Mouse (Mus musculus) ES-Bruce4 (cell line): ENCODE measurements around the gene Mc1r. TPM values are rescaled to one million over a fixed set of nuclear protein-coding genes. Genes with fewer than 3 reads are reported as not detected.

Experiments used
- H3K27ac ChIP-seq: 2 replicates; pipeline ENCODE4 v1.5.1; 2012; ENCODE audit warnings: low read length, inconsistent platforms; ENCODE audit not compliant: insufficient read depth
- H3K27me3 ChIP-seq: 2 replicates; pipeline ENCODE4 v1.6.1; 2012; ENCODE audit warnings: mild to moderate bottlenecking, low read length, inconsistent platforms; ENCODE audit not compliant: control insufficient read depth, poor library complexity, insufficient read depth, severe bottlenecking
- H3K36me3 ChIP-seq: 2 replicates; pipeline ENCODE4 v1.6.1; 2012; ENCODE audit warnings: inconsistent platforms, mild to moderate bottlenecking, low read length, moderate library complexity; ENCODE audit not compliant: control insufficient read depth, poor library complexity, insufficient read depth, severe bottlenecking
- H3K4me1 ChIP-seq: one replicate; pipeline ENCODE4 v1.8.1; 2011; ENCODE audit warnings: low read length; ENCODE audit not compliant: control insufficient read depth, insufficient read depth
- H3K4me3 ChIP-seq: 2 replicates; pipeline ENCODE4 v1.5.1; 2011; ENCODE audit warnings: low read depth, mild to moderate bottlenecking, low read length
- H3K9ac ChIP-seq: 2 replicates; pipeline ENCODE4 v1.6.1; 2012; ENCODE audit warnings: low read depth, mild to moderate bottlenecking, inconsistent platforms; ENCODE audit not compliant: poor library complexity, severe bottlenecking
- H3K9me3 ChIP-seq: replicated peaks from 2 replicates; pipeline ENCODE4 v1.6.1; 2012; ENCODE audit warnings: mild to moderate bottlenecking, low read length, inconsistent platforms; ENCODE audit not compliant: control insufficient read depth, poor library complexity, insufficient read depth, severe bottlenecking
- CTCF ChIP-seq: IDR thresholded peaks from one replicate; pipeline ENCODE4 v1.8.1; 2011; ENCODE audit warnings: low read depth, low read length
- EP300 ChIP-seq: IDR thresholded peaks from 2 replicates; pipeline ENCODE4 v1.6.1; 2011; ENCODE audit warnings: low read depth, low read length; ENCODE audit not compliant: insufficient read depth
- POLR2A ChIP-seq: IDR thresholded peaks from one replicate; pipeline ENCODE4 v1.8.1; 2011; ENCODE audit warnings: low read length; ENCODE audit not compliant: insufficient read depth
- polyA plus RNA-seq: library from polyadenylated mRNA; stranded (reverse); fragments of >200 nt; gene quantifications from 2 replicates; pipeline ENCODE4 v1.2.4, GENCODE M21; 2011; ENCODE audit warnings: low read depth; ENCODE audit not compliant: missing spikeins, insufficient read depth, insufficient read length

Gene Mc1r
- polyA plus RNA-seq, 1 experiment, result not detected

GRCm38 (mm10) chr8:123441788-123442187 is 34.9 kb downstream of the Mc1r start:
- Histone ChIP-seq H3K9me3 (peaks cover 4% of the 10 kb centered on the region; the same call in 1 of the 2 replicates), H3K9ac (no peak overlapping the region), H3K36me3 (no peaks in the 10 kb centered on the region), H3K4me1 (no peaks in the 10 kb centered on the region), H3K27ac (no peak overlapping the region), H3K27me3 (no peaks in the 10 kb centered on the region), H3K4me3 (no peak overlapping the region)
- TF ChIP-seq CTCF (no peak), POLR2A (no peak), EP300 (no peak)

GRCm38 (mm10) chr8:123442351-123442750 is 35.4 kb downstream of the Mc1r start:
- Histone ChIP-seq H3K4me3 (no peak overlapping the region), H3K9me3 (peaks cover 4% of the 10 kb centered on the region; the same call in 1 of the 2 replicates), H3K27ac (no peak overlapping the region), H3K27me3 (no peaks in the 10 kb centered on the region), H3K36me3 (no peaks in the 10 kb centered on the region), H3K4me1 (no peaks in the 10 kb centered on the region), H3K9ac (no peak overlapping the region)
- no peak for TF ChIP-seq EP300
- TF ChIP-seq CTCF, result no peak
- TF ChIP-seq POLR2A, result no peak

- peak overlapping the region; percentile 78 for H3K4me3 ChIP-seq
- 0 out of 2 replicates have a peak, but pooled peaks cover 4% of the 10 kb centered on the region for H3K9me3 ChIP-seq
- peak; percentile 62 for TF ChIP-seq CTCF
- TF ChIP-seq POLR2A, result no peak
- no peak for TF ChIP-seq EP300
- H3K27me3 ChIP-seq, result no peaks in the 10 kb centered on the region
- peaks cover 4% of the 10 kb centered on the region for H3K4me1 ChIP-seq
- H3K27ac ChIP-seq, result no peak overlapping the region; the same call in 1 of the 2 replicates
- H3K36me3 ChIP-seq, result no peaks in the 10 kb centered on the region
- peak overlapping the region; percentile 67 for H3K9ac ChIP-seq
Measured at GRCm38 (mm10) chr8:123442871-123443575, 36.1 kb downstream of the Mc1r start.

GRCm38 (mm10) chr8:123443576-123443921 is 36.6 kb downstream of the Mc1r start:
- Histone ChIP-seq H3K36me3 (no peaks in the 10 kb centered on the region), H3K27me3 (no peaks in the 10 kb centered on the region), H3K27ac (no peak overlapping the region; the same call in 1 of the 2 replicates), H3K9ac (peak overlapping the region; percentile 67), H3K4me1 (peaks cover 4% of the 10 kb centered on the region), H3K4me3 (peak overlapping the region; percentile 78), H3K9me3 (0 out of 2 replicates have a peak, but pooled peaks cover 4% of the 10 kb centered on the region)
- TF ChIP-seq EP300, result no peak
- TF ChIP-seq CTCF, result no peak
- no peak for TF ChIP-seq POLR2A

- no peak for TF ChIP-seq EP300
- no peak for TF ChIP-seq CTCF
- no peak for TF ChIP-seq POLR2A
- H3K27ac ChIP-seq, result no peak overlapping the region
Measured at GRCm38 (mm10) chr8:123444131-123444530, 37.2 kb downstream of the Mc1r start.

GRCm38 (mm10) chr8:123445981-123446380 is 39.1 kb downstream of the Mc1r start:
- no peaks in the 10 kb centered on the region for H3K27me3 ChIP-seq
- H3K9ac ChIP-seq, result peak overlapping the region; percentile 22
- TF ChIP-seq CTCF (no peak), POLR2A (no peak), EP300 (no peak)
- H3K36me3 ChIP-seq, result no peaks in the 10 kb centered on the region
- H3K9me3 ChIP-seq, result no peaks in the 10 kb centered on the region
- peak overlapping the region; percentile 27 for H3K4me3 ChIP-seq
- H3K4me1 ChIP-seq, result peaks cover 4% of the 10 kb centered on the region
- peak overlapping the region; percentile 68 for H3K27ac ChIP-seq

More at GRCm38 (mm10) chr8:123444131-123444530, 37.2 kb downstream of the Mc1r start:
- Histone ChIP-seq H3K36me3 (no peaks in the 10 kb centered on the region), H3K27me3 (no peaks in the 10 kb centered on the region), H3K9ac (peak overlapping the region; percentile 67), H3K4me3 (peak overlapping the region; percentile 33), H3K4me1 (peaks cover 4% of the 10 kb centered on the region), H3K9me3 (0 out of 2 replicates have a peak, but pooled peaks cover 4% of the 10 kb centered on the region)
